Mouse (Mus musculus) kidney, postnatal 36 days (tissue): ENCODE data around the gene Gm20388.

Experiments used
- DNase-seq, 2 experiments: peaks; one replicate each; pipeline ENCODE4 v3.0.0; 2021 to 2022; ENCODE audit warnings: mixed read lengths in 2 of 2

Gm20388 gene

DNA sequence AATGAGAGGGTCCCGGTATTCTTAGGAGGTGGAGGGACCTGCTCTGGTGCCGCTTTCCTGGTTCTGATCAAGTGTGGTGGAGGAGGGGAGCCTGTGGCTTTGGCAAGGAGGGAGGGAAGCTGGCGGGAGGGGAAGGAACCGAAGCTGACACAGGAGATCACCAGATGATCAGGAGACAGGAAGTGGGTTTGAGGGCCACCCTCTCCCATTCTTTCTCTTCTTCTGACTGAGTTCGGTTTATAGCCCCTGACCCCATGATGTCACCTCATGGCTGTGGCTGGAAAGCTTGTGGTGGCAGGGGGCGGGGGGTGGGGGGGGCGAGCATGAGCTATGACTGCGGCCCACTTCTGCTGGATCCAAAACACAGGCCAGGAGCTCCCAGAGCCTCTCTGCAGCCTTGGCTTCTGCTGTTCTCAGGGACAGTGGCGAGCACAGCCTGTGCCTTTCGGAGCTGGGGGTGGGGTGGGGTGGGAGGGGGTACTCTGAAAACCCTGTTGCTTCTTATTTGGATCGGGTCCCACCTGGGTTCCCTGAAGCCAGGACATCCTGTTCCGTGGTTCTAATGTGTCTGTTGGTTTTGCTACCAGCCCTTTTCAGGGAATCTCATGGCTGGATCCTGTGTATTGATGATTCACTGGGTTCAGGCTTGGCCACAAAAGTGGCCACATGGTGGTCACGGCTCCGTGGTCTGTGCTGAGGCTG lies 2201.8 kb downstream of the Gm20388 start:
- peak; percentile 30 to 39 for DNase-seq

DNA sequence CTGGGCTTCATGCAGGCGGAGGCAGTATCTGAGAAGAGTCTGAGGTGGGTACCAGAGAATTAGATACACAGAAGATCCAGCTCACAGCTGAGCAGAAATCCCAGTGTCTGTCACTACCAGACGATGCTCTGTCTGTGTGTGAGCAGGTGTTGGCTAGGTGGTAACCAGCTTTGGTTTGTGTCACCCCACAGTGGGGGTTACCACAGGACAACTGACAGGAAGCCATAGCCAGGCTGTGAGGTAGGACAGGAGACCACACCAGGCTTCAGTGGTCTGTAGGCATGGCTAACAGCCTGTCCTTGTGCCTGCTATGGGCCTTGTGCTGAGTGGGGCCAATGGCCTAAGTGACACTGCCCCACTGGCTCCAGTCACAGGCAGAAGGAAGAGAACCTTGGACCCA lies 2204.2 kb downstream of the Gm20388 start:
- DNase-seq = no peak

DNA sequence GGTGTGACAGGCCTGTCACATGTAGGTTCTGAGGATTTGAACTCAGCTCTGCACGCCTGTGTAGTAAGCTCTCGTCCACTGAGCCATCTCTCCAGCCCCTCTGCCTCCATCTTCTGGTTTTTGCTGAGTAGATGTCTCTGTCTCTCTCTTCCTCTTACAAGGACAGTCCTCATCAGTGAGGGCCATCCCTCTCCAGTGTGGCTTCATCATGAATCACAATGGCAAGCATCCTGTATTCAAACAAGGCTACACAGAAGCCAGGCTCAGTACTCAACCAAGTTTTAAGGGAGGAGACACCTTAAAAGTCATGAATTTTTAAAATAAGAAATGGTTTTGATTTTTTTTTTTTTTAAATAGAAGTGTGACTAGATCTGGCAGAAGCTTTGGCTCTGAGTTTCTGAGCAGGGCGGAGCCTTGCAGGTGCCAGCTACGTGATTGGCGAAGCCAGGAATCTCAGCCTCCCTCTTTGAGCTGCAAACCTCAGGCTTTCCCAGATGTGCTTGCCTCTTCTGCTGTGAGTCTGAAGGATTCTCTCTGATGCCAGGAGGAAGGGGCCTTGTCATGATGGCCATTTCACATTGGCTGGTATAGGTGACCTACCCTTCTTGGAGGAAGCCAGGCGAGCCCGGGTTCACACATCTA lies 2206.2 kb downstream of the Gm20388 start:
- no peak for DNase-seq

DNA sequence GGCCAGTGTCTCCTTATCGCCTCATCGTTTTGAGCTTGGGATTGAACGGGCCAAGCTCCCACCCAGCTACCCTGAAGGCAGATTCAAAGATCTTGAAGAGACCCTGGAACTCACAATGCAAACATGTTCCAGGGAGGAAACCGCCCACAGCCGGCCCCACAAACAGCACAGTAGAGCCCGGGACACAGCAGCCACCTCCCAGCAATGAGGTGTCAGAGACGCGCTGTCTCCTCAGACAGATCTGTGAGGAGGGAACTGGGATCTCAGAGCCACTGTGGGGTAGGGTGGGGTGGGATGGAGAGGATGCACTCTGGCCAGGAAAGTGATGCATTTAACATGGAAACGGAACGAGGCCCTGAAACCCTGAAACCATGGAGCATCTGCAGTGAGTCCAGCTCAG lies 2207.5 kb downstream of the Gm20388 start:
- DNase-seq = no peak

DNA sequence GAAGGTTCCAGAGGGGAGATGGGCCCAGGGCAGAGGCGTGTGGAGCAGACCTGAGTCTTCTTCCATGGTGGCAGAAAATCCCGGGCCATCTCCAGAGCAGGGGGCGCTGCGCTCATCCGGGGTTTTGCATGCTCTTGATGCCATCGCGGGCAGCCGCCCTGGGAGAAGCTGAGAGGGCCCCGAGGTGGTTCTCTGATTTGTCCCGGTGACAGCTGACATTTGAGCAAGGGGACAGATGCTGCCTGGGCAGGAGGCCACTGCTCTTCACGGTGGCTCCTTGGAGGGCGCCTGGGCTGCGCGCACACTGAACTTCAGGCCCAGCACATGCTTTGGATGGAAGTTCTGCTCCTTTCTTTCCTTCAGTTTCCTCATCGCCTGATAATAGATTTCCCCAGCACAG lies 2207.9 kb downstream of the Gm20388 start:
- no peak for DNase-seq

DNA sequence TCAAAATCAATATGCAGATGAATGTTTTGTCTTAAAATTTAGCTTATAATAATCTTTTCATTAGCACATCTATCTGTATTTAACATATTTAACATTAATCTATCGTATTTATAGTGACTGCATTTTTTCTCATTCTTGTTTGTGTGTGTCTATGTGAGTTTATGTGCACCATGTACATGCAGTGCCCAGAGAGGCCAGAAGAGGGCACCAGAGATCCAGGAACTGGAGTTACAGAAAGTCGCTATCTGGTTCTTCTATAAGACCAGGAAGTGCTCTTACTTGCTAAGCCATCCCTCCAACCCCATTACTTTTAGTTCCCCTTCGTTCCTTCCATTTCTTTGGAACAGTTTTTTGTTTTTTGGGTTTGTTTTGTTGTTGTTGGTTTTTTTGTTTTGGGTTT lies 2213.7 kb downstream of the Gm20388 start:
- no peak for DNase-seq

DNA sequence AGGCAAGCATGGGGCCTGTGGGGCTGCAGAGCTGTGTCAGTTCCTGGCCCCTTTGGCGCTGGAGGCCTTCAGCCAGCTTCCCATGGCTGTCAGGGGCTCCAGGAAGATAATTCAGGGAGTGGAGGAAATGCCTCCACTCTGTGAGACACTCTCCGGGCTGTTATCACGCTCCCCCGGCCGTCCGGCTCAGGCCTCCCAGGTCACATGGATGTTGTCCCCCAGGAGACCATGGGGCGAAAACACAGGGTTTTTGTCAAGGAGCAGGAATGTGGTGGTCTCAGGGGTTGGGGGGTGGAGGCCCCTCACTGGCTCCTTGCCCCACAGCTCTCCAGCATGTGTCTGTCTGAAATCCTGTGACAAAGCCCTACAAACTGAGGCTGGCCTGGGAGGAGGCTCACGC lies 2216.0 kb downstream of the Gm20388 start:
- DNase-seq = peak in 1 of 2 experiments; percentile 17

DNA sequence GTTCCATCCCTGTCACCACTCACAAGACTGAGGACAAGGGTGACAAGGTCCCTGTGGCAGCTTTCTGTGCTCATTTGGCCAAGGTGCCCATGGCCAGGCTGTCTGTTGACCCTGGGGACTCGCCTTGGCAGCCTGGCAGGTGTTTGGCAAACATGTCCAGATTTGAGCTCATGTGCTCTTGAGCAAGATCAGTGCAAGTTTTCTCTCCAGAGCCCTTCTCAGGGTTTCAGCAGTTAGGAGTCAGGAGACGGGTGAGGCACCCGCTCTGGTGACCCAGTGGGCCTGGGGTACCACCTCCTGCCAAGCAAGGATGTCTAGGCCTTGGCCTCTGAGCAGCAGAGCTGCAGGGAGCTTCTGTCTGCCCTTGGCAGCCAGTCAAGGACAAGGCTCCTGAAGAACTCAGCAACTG lies 2223.5 kb downstream of the Gm20388 start:
- DNase-seq = no peak

DNA sequence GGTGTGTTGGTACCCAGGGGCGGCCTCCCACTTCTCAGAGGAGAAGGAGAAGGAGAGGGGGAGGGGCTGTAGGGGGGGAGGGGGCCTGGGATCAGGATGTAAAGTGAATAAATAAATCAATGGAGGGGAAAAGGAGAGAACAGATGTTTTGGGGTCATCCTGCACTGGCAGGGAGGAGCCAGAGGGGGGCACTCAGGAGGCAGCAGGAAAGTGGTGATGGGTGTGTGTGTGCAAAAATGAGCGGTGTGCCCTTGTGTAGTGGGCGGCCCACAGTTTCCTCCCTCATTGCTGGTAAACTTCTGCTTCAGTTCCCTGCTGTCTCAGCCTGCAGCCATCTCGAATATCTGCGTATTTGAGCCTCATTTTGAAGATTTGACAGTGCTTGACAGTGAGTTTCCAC lies 2224.9 kb downstream of the Gm20388 start:
- no peak for DNase-seq

DNA sequence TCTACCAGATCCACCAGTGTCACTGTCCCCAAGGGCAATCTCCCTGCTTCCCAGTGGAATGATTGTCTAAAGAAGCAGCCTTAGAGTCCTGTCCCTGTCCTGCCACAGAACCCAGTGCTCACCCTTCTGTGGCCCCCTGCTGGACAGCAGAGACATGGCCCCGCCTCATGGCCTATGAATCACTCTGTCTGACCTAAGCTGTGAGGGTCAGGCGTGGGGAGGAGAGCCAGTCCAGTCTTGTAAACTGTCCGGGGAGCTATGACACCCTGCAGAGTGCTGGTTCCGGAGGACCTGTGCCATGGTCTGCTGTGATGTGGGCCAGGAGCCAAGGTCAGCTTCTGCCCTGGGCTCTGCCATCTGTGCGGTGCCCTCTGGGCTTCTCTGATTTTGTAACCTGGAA lies 2229.1 kb downstream of the Gm20388 start:
- peak; percentile 68 to 86 for DNase-seq

DNA sequence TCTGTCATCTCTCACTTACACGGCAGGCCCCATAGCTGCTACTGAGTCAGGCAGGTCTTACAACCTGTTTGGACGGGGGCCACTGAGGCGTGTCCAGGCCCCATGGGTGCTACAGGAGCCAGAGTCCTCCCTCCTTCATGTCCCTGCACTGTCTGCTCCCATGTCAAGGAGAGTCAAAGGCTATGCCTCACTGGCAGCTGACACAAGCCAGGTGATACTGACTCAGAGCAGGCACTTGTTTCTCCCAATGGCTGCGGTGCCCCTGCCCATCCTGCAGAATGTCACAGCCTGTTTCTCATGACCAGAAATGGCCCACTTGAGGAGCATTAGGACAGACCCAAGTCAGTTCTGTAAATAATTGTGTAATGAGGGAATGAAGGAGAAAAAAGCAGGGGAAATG lies 2229.8 kb downstream of the Gm20388 start:
- no peak for DNase-seq

DNA sequence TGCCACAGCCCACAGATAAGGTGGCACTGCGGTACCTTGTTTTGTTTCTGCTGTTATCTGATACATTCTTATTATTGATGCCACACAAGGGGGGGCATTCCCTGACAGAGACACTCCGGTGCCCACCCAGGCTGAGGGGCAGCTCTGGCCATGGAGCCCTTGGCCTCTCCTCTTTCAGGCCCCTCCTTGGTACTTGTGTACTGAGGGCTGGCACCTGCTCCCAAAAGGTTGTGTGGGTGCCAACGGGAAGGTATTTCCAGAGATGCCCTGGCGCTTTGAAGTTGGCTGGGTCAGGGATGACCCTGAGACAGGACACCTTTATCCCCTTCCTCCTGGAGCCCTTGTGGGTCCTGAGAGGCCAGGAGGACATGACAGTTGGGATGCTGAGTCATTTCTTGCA lies 2231.8 kb downstream of the Gm20388 start:
- no peak for DNase-seq

DNA sequence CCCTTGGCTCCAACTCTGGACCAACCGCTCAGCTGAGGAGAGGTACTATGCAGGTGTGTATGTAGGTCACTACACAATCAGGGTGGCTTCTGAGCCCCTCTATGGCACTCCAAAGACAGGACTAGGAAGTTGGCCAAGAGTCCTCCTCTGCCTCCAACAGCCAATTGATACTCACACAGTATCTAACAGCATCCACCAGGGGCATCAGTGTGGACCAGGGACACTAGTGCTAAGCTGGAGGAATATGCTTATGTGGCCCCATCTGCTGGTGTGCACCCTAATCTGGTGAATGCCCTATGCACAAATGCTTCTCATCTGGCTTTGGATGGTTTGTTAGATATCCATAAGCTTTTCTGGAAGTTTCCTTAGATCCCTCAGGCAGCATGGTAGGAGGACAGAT lies 2232.6 kb downstream of the Gm20388 start:
- DNase-seq = no peak

DNA sequence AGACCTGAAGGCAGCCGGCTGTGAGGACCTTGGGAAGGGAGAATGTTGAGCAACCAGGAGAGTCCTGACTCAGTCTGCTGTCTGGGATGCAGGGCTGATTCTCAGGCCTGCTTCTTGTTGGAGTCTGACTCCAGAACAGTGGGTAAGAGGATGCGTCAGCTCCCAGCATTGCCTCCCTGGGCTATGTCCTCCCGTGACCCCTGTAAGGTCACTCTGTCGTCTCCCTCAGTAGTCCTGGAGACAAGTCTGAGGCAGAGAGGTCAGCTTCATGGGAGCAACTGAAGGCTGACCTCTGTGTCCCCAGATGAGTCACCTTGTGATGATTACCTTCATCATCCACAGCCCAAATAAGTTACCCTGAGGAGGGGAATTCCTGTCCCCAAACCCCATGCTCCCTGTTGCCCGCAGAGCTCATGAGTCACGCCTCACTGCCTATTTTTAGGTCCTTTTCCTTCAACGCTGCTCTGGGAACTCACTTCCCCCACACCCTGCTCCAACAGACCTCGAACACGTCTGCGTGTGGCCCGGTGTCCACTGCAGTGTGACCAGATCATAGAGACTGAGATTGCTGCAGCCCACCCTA lies 2234.2 kb downstream of the Gm20388 start:
- no peak for DNase-seq

DNA sequence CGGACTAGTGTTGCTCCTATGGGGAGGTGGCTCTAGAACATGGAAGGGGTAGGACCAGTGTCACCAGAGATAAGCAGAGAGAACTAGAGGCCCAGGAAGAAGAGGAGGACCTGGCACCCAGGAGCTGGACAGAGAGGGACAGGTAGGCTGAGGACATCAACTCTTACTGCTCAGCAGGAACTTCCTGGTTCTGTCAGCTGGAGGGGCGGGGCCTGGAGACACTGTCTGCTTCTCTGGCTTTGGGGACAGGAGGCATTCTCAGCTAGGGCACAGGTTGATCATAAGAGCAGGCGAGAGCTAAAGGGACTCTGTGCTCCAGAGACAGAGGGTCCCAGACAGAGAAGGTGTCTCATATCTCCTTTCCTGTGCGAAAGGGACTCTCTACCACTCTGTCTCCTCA lies 2238.4 kb downstream of the Gm20388 start:
- DNase-seq = no peak

DNA sequence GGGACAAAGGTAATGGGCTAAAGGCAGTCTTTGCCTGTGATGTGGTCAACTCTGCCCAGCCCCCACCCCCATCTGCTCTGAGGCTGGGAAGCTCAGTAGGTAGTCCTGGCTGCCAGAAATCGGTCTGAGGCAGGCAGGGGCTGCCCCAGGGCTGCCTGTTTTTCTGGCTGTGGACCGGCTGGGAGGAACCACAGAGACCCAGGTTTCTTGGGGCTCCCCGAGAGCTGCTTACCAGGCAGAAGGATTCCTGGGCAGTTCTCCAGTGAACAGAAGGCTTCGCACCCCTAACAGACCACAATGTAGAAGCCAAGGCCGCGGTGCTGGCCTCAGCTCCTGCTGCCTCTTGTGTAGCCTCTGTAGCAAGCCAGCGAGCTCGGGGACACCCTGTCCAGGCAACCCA lies 2239.0 kb downstream of the Gm20388 start:
- no peak for DNase-seq

DNA sequence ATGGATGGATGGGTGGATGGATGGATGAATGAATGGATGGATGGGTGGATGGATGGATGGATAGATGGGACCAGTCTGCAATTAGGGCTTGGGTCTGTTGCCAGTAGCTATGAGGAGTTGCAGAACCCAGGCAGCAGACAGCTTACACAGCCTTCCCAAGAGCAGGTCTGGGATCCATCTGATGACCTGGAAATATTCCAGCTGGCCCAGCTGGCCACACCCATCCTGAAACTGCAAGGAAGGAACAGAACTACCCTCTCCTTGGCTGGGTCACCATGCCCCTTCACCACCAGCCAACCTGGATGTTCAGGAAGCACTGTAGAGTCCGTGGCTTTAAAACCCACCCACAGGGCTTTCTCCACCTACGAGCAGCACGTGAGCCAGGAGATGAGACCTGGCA lies 2240.9 kb downstream of the Gm20388 start:
- no peak for DNase-seq

DNA sequence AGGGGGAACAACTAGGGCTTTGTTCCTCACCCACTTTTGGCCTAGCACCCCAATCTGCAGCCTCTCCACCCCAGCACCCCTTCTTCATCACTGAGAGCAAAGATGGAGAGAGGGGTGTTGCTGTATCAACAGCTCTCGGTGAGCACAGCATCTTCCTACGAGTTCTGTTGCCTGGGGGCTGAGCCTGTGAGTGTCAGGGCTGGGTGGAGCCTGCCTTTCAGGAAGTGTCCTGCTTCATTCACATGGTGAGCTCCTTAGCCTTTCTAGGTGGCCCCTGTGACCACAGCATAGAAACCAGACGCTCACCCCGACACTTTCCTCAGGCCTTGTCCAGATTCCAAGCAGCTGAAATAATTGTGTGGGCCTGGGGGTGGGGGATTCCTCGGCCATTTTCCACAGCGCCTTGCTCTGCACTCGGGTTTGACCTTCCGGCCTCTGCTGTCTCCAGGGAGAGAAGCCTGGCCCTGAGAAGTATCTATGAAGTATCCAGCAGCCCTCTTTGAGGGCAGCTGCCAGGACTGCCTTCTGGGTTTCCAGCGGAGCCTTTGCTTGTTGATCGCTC lies 2244.5 kb downstream of the Gm20388 start:
- peak in 1 of 2 experiments; percentile 14 for DNase-seq

DNA sequence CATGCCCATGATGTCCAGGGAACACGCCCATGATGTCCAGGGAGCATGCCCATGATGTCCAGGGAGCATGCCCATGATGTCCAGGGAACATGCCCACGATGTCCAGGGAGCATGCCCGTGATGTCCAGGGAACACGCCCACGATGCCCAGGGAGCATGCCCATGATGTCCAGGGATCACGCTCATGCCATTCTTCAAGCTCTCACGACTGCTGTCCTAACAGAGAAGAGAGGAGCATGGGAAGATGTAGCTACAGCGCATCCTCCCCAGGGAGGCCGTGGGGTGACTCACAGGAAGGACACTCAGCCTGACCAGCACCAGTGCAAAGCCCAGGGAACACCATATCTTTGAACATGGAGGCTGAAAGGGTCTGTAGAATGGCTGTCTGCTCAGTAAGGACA lies 2245.3 kb downstream of the Gm20388 start:
- no peak for DNase-seq

DNA sequence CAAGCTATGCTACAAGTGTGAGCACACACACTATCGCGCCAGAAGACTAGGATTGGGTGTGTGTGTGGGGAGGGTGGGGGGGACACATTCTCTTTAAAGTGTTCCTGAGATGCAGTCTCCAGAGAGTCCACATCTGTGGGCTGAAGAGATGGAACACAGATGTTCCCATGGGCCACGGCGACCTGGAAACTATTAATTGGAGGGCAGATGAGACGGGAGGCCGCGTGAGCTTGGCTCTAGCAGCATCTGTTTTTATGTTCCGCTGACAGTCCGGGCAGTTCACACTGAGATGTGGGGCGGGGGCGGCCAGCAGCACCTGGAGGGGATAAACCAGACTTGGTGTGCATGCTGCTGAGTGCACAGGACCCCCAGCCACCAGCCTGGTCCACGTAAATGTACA lies 2247.0 kb downstream of the Gm20388 start:
- no peak for DNase-seq

DNA sequence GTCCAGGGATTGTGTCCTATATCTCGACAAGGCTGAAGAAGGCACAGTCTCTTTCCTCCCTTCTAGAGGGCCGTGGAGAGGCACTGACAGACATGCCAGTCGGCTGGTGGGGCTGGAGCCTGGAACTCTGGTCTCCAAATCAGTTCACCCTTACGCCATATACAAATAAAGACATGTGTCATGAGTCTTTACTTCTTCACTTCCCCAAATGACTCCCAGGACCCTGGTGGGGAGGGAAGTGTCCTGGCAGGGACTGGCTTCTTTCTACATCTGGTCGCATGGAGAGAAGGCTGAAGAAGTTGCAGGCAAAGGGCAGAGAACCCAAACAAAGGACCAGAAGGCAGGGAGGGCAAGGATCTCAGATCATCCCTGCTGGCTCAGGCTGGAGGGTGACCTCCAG lies 2249.5 kb downstream of the Gm20388 start:
- no peak for DNase-seq

DNA sequence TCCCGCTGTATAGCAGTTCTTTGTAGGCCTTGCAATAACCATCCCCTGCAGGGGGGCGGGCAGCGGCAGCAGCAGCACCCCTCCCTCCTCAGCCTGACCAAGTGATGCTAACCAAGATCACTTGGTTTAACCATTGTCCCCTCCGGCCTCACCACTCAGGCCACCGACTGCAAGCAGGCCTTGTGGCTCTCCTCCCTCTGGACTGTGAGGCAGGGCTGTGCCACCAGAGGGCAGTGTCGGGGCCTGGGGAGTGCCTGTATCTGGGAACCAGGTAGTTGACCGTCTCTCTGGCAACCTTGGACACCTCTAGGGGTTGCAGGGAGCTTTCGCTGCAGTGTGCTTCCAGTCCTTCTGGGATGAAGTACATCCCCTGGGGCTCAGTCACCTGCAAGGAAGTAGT lies 2252.4 kb downstream of the Gm20388 start:
- DNase-seq = peak; percentile 56 to 90

DNA sequence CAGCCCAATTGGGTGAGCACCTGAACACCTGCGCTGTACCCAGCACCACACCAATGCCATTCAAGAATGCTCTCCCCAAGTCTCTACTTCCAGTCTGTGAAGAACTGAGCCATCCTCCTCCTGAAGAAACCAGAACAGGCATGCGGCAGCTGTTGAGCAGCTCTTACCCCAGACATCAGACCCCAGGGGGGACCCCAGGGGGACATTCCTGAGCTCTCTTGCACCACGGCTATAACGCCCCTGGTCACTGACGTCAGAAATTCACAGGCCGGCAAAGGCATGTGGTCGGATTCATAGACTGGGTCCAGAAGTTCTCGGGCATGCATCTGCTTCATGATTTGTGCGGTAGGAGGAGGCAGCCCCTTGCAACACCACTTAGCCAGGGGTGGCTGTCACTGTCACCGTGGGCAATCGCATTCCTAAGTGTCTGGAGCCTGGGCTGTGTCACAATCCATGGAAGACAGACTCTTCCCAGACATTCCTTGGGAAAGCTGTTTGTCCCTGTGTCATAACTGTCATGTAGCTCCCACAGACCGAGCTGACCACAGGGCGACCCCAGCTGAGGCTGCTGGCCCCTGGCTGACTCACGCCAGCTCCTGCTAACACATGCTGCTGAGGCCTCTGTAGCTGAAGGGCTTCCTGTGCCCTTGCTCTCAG lies 2256.7 kb downstream of the Gm20388 start:
- DNase-seq = no peak

DNA sequence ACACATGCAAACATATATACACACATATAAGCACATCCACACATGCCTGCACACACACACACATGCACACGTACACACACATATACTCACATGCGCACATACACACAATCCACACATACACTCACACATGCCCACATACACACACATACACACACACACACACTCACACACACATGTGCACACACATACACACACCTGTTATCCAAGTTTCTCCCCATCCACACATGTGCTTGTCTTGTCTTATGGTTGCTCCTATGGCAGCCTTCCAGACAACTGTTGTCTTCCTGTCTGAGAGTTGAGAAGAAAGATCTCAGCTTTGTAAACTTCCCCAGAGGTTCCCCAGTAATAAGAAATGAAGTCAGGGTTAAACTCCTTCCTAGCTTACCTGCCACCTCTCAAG lies 2258.8 kb downstream of the Gm20388 start:
- no peak for DNase-seq
